Mouse (Mus musculus) liver, embryonic 14.5 days (tissue): Measurements from ENCODE around the gene Brms1.

Experiments used
- CTCF ChIP-seq: IDR thresholded peaks from 2 replicates; pipeline ENCODE4 v1.5.1; 2016; ENCODE audit warnings: antibody characterized with exemption, low read depth, control low read depth
- EP300 ChIP-seq: IDR thresholded peaks from 2 replicates; pipeline ENCODE4 v1.6.1; 2016; ENCODE audit warnings: antibody characterized with exemption, low read depth

GRCm38 (mm10) chr19:5053909-5054308 lies 12.8 kb downstream of the Brms1 start:
- TF ChIP-seq EP300 (no peak), CTCF (peak; percentile 94)
